Mouse (Mus musculus) brain, embryonic 14.5 days (tissue): Measurements from ENCODE around the gene Atg4d.

ENCODE experiments used
- CTCF ChIP-seq: fragments of 200-500 bp; IDR thresholded peaks from 2 replicates; pipeline ENCODE4 v1.5.1; 2012; ENCODE audit warnings: inconsistent platforms, mild to moderate bottlenecking, moderate library complexity, borderline replicate concordance; ENCODE audit not compliant: insufficient read depth, insufficient read length; ENCODE audit errors: extremely low read depth
- POLR2A ChIP-seq: fragments of 200-500 bp; IDR thresholded peaks from 2 replicates; pipeline ENCODE4 v1.6.1; 2012; ENCODE audit warnings: mild to moderate bottlenecking, inconsistent platforms, borderline replicate concordance; ENCODE audit not compliant: poor library complexity, insufficient read depth, insufficient read length, severe bottlenecking; ENCODE audit errors: extremely low read depth

DNA sequence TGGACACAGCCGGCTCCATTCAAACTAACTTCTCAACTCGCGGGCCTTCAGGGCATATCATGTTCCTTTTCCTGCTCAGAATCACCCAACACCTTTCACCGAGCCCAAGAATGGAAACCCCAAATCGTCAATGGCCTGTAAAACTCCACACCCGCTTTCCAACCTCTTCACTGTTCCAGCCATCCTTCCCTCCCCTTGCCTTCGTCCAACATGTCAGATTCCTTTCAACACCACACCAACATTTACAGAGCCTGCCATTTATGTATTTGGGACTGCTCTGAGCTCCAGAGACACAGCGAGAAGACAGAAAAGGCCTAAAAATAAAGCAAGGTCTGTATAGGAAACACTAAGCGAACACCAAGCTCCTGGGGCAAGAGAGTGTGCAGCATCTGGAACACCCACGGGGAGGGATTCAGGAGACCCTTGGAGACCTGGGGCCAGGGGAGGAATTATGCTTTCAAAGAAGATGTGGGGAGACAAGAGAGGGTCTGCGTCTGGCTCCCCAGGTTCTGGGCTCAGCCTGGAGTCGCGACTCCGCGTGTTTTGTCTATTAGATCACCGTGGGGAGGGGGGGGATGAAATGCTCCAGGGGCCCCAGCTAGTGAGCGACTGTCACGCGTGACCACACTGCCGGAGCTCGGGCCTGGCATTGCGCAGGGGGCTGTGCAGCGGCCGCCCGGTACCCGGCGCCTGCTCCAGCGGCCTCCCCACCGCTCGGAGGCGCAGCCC, 26.9 kb upstream of the Atg4d start:
- TF ChIP-seq POLR2A = no peak
- TF ChIP-seq CTCF = no peak
